Mouse (Mus musculus) neutrophil, adult 65 days (primary cell): ENCODE results near the gene Kctd10. TPM values are rescaled to one million over a fixed set of nuclear protein-coding genes. Genes with fewer than 3 reads are reported as not detected.

Experiments used
- total RNA-seq: library from RNA; stranded (reverse); gene quantifications from 2 replicates; pipeline ENCODE4 v1.2.4, GENCODE M21; 2023

Kctd10 gene
- 127 and 154 TPM in 2 replicates for total RNA-seq

GRCm38 (mm10) chr5:114380209-114381012 is at the start of gene Kctd10, which contains the start of gene Ube3b:
TSS of gene Kctd10 (minus strand) at chr5:114380508.
TSS of gene Ube3b (plus strand) at chr5:114380607.

Other genes with a start within 250 kb of the Kctd10 start
- gene Acacb, start 234.0 kb downstream of the Kctd10 start, total RNA-seq: 2.4 and 3.6 TPM in 2 replicates
- gene Foxn4, start 106.7 kb downstream of the Kctd10 start, total RNA-seq: not detected in 2 replicates
- gene Myo1h, start 91.3 kb downstream of the Kctd10 start, total RNA-seq: 1.4 and 3.4 TPM in 2 replicates
- gene Ube3b, start 99 bp upstream of the Kctd10 start, total RNA-seq: 51.0 and 52.4 TPM in 2 replicates
- 2.0 and 2.4 TPM in 2 replicates for gene Mmab, start 63.6 kb upstream of the Kctd10 start, total RNA-seq
- 7.4 and 8.3 TPM in 2 replicates for gene Mvk, start 63.8 kb upstream of the Kctd10 start, total RNA-seq
- gene Fam222a, start 187.5 kb upstream of the Kctd10 start, total RNA-seq: 0.25 and 0.61 TPM in 2 replicates